Mouse (Mus musculus) heart, embryonic 16.5 days (tissue): ENCODE results near the gene Sema4d. TPM values are rescaled to one million over a fixed set of nuclear protein-coding genes. Genes with fewer than 3 reads are reported as not detected.
"Not testable (repeated sequence)": the region's sequence is repeated elsewhere in the genome, so short reads cannot be mapped to it uniquely, and the experiment has no call there.

Experiments used
- ATAC-seq: fragments of 200-750 bp; cut with Nextera tagmentation; replicated peaks from 2 replicates; pipeline ENCODE4 v1.8.0; 2017; ENCODE audit warnings: moderate number of reproducible peaks; ENCODE audit not compliant: insufficient read depth, low FRiP score; ENCODE audit errors: extremely low read depth
- H3K27ac ChIP-seq: fragments of 300-500 bp; sonication (generic); 2 replicates; pipeline ENCODE4 v1.5.1; 2014; ENCODE audit warnings: mild to moderate bottlenecking, low read length, control low read depth, moderate library complexity
- H3K27me3 ChIP-seq: fragments of 300-500 bp; sonication (generic); 2 replicates; pipeline ENCODE4 v1.6.1; 2014; ENCODE audit warnings: low read length, mixed read lengths; ENCODE audit not compliant: control insufficient read depth, insufficient read depth
- H3K36me3 ChIP-seq: fragments of 300-500 bp; sonication (generic); 2 replicates; pipeline ENCODE4 v1.6.1; 2014; ENCODE audit not compliant: control insufficient read depth, insufficient read depth
- H3K4me1 ChIP-seq: fragments of 300-500 bp; sonication (generic); 2 replicates; pipeline ENCODE4 v1.6.1; 2014; ENCODE audit warnings: low read length, mixed read lengths; ENCODE audit not compliant: control insufficient read depth, insufficient read depth
- H3K4me2 ChIP-seq: fragments of 300-500 bp; sonication (generic); 2 replicates; pipeline ENCODE4 v1.6.1; 2014; ENCODE audit warnings: low read depth, mild to moderate bottlenecking, control low read depth, low read length
- H3K4me3 ChIP-seq: fragments of 300-500 bp; sonication (generic); 2 replicates; pipeline ENCODE4 v1.5.1; 2014; ENCODE audit warnings: mild to moderate bottlenecking, control low read depth, low read length
- H3K9ac ChIP-seq: fragments of 300-500 bp; sonication (generic); 2 replicates; pipeline ENCODE4 v1.6.1; 2014; ENCODE audit warnings: low read length, control low read depth
- H3K9me3 ChIP-seq: fragments of 300-500 bp; sonication (generic); replicated peaks from 2 replicates; pipeline ENCODE4 v1.6.1; 2016; ENCODE audit warnings: low read length; ENCODE audit not compliant: control insufficient read depth
- WGBS: fragments of 180-500 bp; shearing (Covaris S2); extraction: QIAGEN DNeasy Blood & Tissue Kit; methylation state at CpG from one replicate; pipeline ENCODE4 v1.1.7; 2014; 5-methylcytosine and 5-hydroxymethylcytosine counted together
- polyA plus RNA-seq: library from polyadenylated mRNA; unstranded; fragments of >200 nt; fragmentation: Nextera tagmentation; extraction: Ambion mirVana; gene quantifications from 2 replicates; pipeline ENCODE4 v1.2.1, GENCODE M21; 2015

Gene Sema4d
- polyA plus RNA-seq: 17.6 and 22.5 TPM in 2 replicates

- H3K27me3 ChIP-seq: no peaks in the 10 kb centered on the region
- WGBS: 0% methylated on average over 42 of the region's 52 CpGs
- peak; percentile 67 for ATAC-seq
- H3K4me3 ChIP-seq: peak within 1 kb of the TSS; percentile 90
- H3K4me1 ChIP-seq: peaks cover 15% of the 10 kb centered on the region
- no peaks in the 10 kb centered on the region for H3K9me3 ChIP-seq
- no peaks in the 10 kb centered on the region for H3K36me3 ChIP-seq
- H3K4me2 ChIP-seq: peak within 1 kb of the TSS; percentile 97
- H3K9ac ChIP-seq: peak within 1 kb of the TSS; percentile 85
- peak within 1 kb of the TSS; percentile 48 for H3K27ac ChIP-seq
These were observed at the start of gene Sema4d for GRCm38 (mm10) chr13:51793425-51793891. Sema4d (minus strand) TSS chr13:51793747.

DNA sequence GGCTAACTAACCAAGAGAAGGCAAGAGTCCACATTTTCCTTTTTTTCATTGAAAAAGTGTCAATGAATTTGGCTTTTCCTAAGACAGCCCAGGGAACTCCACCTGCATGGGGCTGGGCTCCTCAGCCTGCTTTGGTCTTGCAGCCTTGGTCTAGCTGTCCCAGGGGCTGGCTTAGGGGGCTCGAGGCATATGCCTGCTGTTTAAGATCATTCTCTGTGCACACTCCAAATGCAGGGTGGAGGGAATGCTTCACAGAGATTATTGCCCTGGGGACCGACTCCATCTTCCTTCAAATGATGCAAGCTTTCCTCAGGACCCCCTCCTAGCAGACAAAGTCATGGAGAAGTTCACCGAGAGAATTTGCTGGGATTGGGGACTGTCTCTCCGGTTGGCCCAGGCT lies 49.8 kb upstream of the Sema4d start:
- Histone ChIP-seq H3K27me3 (peaks cover 9% of the 10 kb centered on the region), H3K27ac (no peak overlapping the region), H3K9ac (no peak overlapping the region), H3K9me3 (no peaks in the 10 kb centered on the region), H3K4me3 (no peak overlapping the region), H3K4me1 (peaks cover 17% of the 10 kb centered on the region), H3K4me2 (no peak overlapping the region), H3K36me3 (no peaks in the 10 kb centered on the region)
- WGBS: 66% methylated on average over 4 of the region's 4 CpGs
- ATAC-seq: no peak

DNA sequence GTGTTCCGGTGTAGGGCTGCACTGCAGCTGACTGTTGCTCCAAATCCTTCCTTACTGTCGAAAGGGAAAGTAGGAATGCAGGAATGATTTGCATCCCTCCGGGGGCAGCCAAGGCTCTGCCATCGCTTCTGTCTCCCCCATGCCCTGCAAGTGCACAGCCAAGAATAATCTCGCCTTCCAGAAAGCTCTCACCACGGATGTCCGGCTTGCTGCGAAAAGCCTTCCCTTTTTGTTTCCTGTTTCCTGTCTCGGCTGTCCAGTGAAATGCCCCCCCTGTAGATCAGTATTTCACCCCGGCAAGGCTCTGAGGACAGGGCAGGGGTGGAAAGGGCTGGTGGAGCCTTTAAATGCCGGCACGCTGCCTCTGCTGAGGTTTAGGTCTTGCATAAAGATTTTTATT lies 49.2 kb upstream of the Sema4d start:
- 17% methylated on average over 12 of the region's 12 CpGs for WGBS
- Histone ChIP-seq H3K4me3 (no peak overlapping the region; the same call in 1 of the 2 replicates), H3K4me1 (peaks cover 17% of the 10 kb centered on the region), H3K36me3 (no peaks in the 10 kb centered on the region), H3K27me3 (peaks cover 9% of the 10 kb centered on the region), H3K9ac (peak overlapping the region; percentile 47), H3K9me3 (no peaks in the 10 kb centered on the region), H3K4me2 (peak overlapping the region; percentile 55), H3K27ac (no peak overlapping the region)
- ATAC-seq: no peak

DNA sequence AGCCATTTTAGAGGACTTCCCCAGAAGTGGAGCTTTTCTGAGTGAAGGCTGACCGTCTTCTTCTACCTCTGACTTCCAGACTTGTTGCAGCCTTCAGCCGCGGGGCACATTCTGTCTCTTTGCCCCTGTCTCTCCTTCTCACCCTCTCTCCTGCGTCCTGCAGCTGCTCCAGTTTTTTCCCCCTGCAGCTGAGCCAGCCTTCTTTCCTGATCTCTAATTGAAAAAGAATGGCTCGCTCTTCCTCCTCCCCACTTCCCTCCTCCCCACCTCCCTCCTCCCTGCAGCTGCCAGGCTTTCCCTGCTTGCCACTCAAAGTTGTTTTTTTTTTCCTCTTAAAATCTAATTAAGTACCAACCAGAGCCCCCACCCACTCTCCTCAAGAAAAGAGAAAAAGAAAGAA lies 48.6 kb upstream of the Sema4d start:
- 41% methylated on average over 5 of the region's 5 CpGs for WGBS
- no peaks in the 10 kb centered on the region for H3K36me3 ChIP-seq
- peaks cover 9% of the 10 kb centered on the region for H3K27me3 ChIP-seq
- no peak for ATAC-seq
- H3K4me3 ChIP-seq: no peak overlapping the region; the same call in 1 of the 2 replicates
- no peaks in the 10 kb centered on the region for H3K9me3 ChIP-seq
- H3K4me2 ChIP-seq: peak overlapping the region; percentile 55
- peaks cover 17% of the 10 kb centered on the region for H3K4me1 ChIP-seq
- no peak overlapping the region for H3K27ac ChIP-seq
- H3K9ac ChIP-seq: peak overlapping the region; percentile 47; the same call in 1 of the 2 replicates

GRCm38 (mm10) chr13:51841541-51842115 lies 48.1 kb upstream of the Sema4d start:
- H3K4me2 ChIP-seq: no peak overlapping the region
- peak overlapping the region; percentile 44 for H3K9ac ChIP-seq
- ATAC-seq: no peak
- no peak overlapping the region for H3K27ac ChIP-seq
- WGBS: 33% methylated on average over 12 of the region's 12 CpGs
- H3K4me3 ChIP-seq: no peak overlapping the region
- H3K9me3 ChIP-seq: no peaks in the 10 kb centered on the region
- peaks cover 9% of the 10 kb centered on the region for H3K27me3 ChIP-seq
- H3K36me3 ChIP-seq: no peaks in the 10 kb centered on the region
- H3K4me1 ChIP-seq: peaks cover 17% of the 10 kb centered on the region

- Histone ChIP-seq H3K4me3 (no peak overlapping the region), H3K27ac (no peak overlapping the region), H3K36me3 (no peaks in the 10 kb centered on the region), H3K4me1 (peaks cover 17% of the 10 kb centered on the region), H3K27me3 (peaks cover 9% of the 10 kb centered on the region), H3K9me3 (no peaks in the 10 kb centered on the region), H3K4me2 (no peak overlapping the region), H3K9ac (no peak overlapping the region)
- 32% methylated on average over 6 of the region's 6 CpGs for WGBS
- no peak for ATAC-seq
These were observed 47.2 kb upstream of the Sema4d start for GRCm38 (mm10) chr13:51840702-51841101.

DNA sequence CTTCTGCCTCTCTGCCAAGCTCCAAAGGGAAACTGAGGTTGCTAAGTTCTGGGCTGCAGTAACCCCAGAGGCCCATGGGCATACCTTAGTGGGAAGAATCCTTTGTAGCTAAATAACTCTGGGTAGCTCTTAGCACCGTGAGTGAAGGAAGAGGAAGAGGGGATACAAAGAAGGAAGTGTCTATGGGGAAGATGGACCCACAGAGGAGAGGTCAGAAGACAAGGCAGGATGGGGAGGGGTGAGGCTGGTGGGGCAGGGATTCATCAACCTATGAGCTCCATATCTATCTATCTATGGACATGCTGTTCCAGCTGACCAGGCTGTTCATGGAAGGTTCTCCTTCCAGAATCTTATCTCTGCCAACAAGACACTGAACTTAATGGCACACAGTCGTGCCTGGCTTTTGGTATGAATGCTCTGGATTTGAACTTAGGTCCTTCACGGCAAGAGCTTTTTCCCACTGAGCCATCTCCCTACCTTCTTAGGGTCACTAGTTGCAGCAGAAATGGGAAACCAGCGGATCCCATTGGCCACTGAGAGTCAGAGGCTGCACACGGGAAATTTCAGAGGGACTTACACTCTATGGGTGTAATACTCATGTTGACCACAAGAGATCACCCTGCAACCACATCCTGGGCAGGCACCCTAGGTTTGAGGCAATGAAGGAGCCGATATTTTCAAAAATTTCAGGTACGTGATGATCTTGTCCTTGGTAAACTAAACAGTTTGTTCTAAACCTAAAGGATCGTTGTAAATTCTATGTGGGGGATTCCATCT lies 45.9 kb upstream of the Sema4d start:
- ATAC-seq: no peak
- no peak overlapping the region for H3K4me3 ChIP-seq
- no peak overlapping the region for H3K4me2 ChIP-seq
- H3K36me3 ChIP-seq: no peaks in the 10 kb centered on the region
- H3K9ac ChIP-seq: no peak overlapping the region
- H3K9me3 ChIP-seq: no peaks in the 10 kb centered on the region
- peaks cover 9% of the 10 kb centered on the region for H3K27me3 ChIP-seq
- WGBS: 16% methylated on average over 8 of the region's 8 CpGs
- no peak overlapping the region for H3K27ac ChIP-seq
- peaks cover 19% of the 10 kb centered on the region for H3K4me1 ChIP-seq

DNA sequence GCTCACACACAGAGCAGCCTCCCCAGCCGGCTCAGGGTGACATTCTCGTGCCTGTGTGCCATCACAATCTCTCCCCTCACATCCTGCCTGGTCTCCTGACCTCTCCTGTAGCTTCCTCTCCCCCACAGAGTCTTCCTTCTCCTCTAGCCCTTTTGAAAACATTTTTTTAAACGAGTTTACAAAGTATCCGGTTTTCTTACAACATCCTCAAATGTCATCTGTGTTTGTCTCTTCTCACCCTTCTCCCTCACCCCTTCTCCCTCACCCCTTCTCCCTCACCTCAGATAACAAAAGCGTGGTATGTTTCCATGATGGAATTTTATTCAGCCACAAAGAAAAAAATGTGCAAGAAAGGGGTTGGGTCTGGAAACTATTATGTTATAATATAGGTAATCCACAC lies 43.9 kb upstream of the Sema4d start:
- Histone ChIP-seq H3K9ac (no peak overlapping the region), H3K4me1 (peaks cover 13% of the 10 kb centered on the region), H3K9me3 (no peaks in the 10 kb centered on the region), H3K4me2 (no peak overlapping the region), H3K27ac (no peak overlapping the region), H3K36me3 (no peaks in the 10 kb centered on the region), H3K27me3 (peaks cover 9% of the 10 kb centered on the region), H3K4me3 (no peak overlapping the region)
- ATAC-seq: no peak
- 19% methylated on average over 5 of the region's 5 CpGs for WGBS

- H3K27me3 ChIP-seq, H3K4me2 ChIP-seq, H3K9ac ChIP-seq, H3K4me1 ChIP-seq, ATAC-seq, H3K9me3 ChIP-seq, H3K27ac ChIP-seq, H3K4me3 ChIP-seq, H3K36me3 ChIP-seq: not testable (repeated sequence)
- WGBS: 78% methylated on average over 4 of the region's 4 CpGs
These were observed 41.7 kb upstream of the Sema4d start for GRCm38 (mm10) chr13:51835208-51835607.
